Mouse (Mus musculus): ENCODE data around the gene Alkbh6.

DNA sequence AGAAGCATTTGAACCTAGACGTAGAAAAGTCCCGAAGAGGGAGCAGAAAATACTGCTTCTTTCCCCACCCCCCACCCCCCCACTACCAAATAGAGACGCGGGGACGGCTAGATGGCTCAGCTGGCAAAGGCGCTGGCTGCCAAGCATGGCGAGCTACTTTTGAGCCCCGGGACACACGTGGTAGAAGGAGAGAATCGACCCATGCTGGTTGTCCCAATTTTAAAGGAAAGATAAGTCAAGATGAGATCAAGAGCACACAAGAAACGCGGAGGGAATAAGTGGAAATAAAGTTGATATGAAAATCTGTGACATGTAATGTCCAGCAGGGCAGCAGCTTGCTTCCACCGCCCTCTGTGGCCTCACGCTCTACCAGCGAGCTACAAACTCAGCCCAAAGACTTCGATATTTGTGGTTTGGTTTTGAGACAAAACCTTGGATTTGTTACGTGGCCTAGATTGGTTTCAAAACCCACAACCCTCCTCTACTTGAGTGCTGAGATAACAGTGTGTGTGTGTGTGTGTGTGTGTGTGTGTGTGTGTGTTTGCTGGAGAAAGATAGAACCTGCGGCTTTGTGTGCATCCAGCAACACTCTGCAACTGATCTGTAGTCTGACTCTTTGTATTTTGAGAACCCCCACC is 24.2 kb downstream of the Alkbh6 start:
- no peak for TF ChIP-seq CTCF (IDR thresholded peaks at IDR 0.05; ENCODE audit: low read depth, low read length)
- TF ChIP-seq GATA2 (IDR thresholded peaks at IDR 0.05; ENCODE audit: borderline replicate concordance, low read depth, low read length), result no peak
- no peak for TF ChIP-seq TAL1 (conservative IDR thresholded peaks at IDR 0.05; ENCODE audit: low read depth, low read length)
- TF ChIP-seq GATA1 (IDR thresholded peaks at IDR 0.05; ENCODE audit: borderline replicate concordance, low read length), result no peak
